Mouse (Mus musculus) CH12.LX (cell line): ENCODE results near the gene Trp53bp2. TPM values are rescaled to one million over a fixed set of nuclear protein-coding genes. Genes with fewer than 3 reads are reported as not detected.

Experiments used
- DNase-seq: peaks from one replicate; pipeline ENCODE4 v3.0.0-alpha.2; 2013; ENCODE audit errors: extremely low read depth
- H3K27ac ChIP-seq: 2 replicates; pipeline ENCODE4 v1.5.1; 2012; ENCODE audit warnings: low read depth, mild to moderate bottlenecking, control low read depth, moderate library complexity; ENCODE audit not compliant: insufficient read depth
- H3K27me3 ChIP-seq: replicated peaks from 2 replicates; pipeline ENCODE3; 2012; ENCODE audit warnings: inconsistent platforms
- H3K36me3 ChIP-seq, 2 experiments: replicated peaks in 1 of 2; 2 replicates each; pipeline versions ENCODE3 to v1.6.1; 2012; ENCODE audit warnings: inconsistent platforms in 1 of 2, low read length in 1 of 2, mild to moderate bottlenecking in 1 of 2, mixed read lengths in 1 of 2, moderate library complexity in 1 of 2; ENCODE audit not compliant: control insufficient read depth in 1 of 2, insufficient read depth in 1 of 2
- H3K4me1 ChIP-seq, 2 experiments: 2 replicates each; pipeline ENCODE4 v1.6.1; 2012; ENCODE audit warnings: inconsistent platforms in 1 of 2, moderate library complexity in 1 of 2; ENCODE audit not compliant: insufficient read depth in 2 of 2, control insufficient read depth in 1 of 2
- H3K4me2 ChIP-seq: 2 replicates; pipeline ENCODE4 v1.6.1; 2012; ENCODE audit warnings: low read depth, mild to moderate bottlenecking, control low read depth; ENCODE audit not compliant: poor library complexity, insufficient read depth, severe bottlenecking
- H3K4me3 ChIP-seq, 3 experiments: fragments of 150-350 bp in 1 of 3; sonication (generic) in 1 of 3; replicated peaks in 1 of 3; 2 replicates each; pipeline versions ENCODE3 to v1.5.1; 2011 to 2012; ENCODE audit warnings: low read depth in 2 of 3, low read length in 2 of 3, mild to moderate bottlenecking in 2 of 3, moderate library complexity in 2 of 3, control low read depth in 1 of 3, improper control_type of control experiment in 1 of 3, inconsistent platforms in 1 of 3, mixed read lengths in 1 of 3; ENCODE audit not compliant: poor library complexity in 1 of 3
- H3K79me2 ChIP-seq: replicated peaks from 2 replicates; pipeline ENCODE4 v1.6.1; 2012; ENCODE audit warnings: mild to moderate bottlenecking, moderate library complexity; ENCODE audit not compliant: control insufficient read depth, poor library complexity, insufficient read depth, severe bottlenecking; ENCODE audit errors: extremely low read depth
- H3K9ac ChIP-seq: 2 replicates; pipeline ENCODE4 v1.6.1; 2012; ENCODE audit warnings: low read depth, mild to moderate bottlenecking, control low read depth, moderate library complexity; ENCODE audit not compliant: insufficient read depth
- H3K9me3 ChIP-seq: replicated peaks from 2 replicates; pipeline ENCODE3; 2012; ENCODE audit warnings: low read length, inconsistent platforms, mixed read lengths
- CHD2 ChIP-seq: IDR thresholded peaks from 2 replicates; pipeline ENCODE4 v1.6.1; 2011; ENCODE audit warnings: low read length, improper control_type of control experiment
- E2F4 ChIP-seq: IDR thresholded peaks from 2 replicates; pipeline ENCODE4 v1.6.1; 2011; ENCODE audit warnings: low read depth, low read length, improper control_type of control experiment; ENCODE audit not compliant: insufficient replicate concordance
- EP300 ChIP-seq: IDR thresholded peaks from 2 replicates; pipeline ENCODE4 v1.6.1; 2011; ENCODE audit warnings: low read length, improper control_type of control experiment
- ETS1 ChIP-seq: conservative IDR thresholded peaks from 2 replicates; pipeline ENCODE4 v1.6.1; 2012; ENCODE audit warnings: low read depth, mild to moderate bottlenecking, inconsistent platforms, low read length, improper control_type of control experiment, moderate library complexity
- IRF4 ChIP-seq: IDR thresholded peaks from 2 replicates; pipeline ENCODE4 v1.6.1; 2014; ENCODE audit warnings: low read depth, mild to moderate bottlenecking, inconsistent platforms, low read length, improper control_type of control experiment
- JUND ChIP-seq: conservative IDR thresholded peaks from 2 replicates; pipeline ENCODE4 v1.6.1; 2011; ENCODE audit warnings: low read depth, low read length, improper control_type of control experiment
- KAT2A ChIP-seq: IDR thresholded peaks from 2 replicates; pipeline ENCODE4 v1.6.1; 2012; ENCODE audit warnings: low read length, improper control_type of control experiment, inconsistent platforms; ENCODE audit not compliant: insufficient replicate concordance
- MAFK ChIP-seq: IDR thresholded peaks from 2 replicates; pipeline ENCODE4 v1.6.1; 2011; ENCODE audit warnings: low read length, improper control_type of control experiment; ENCODE audit not compliant: insufficient replicate concordance
- MAZ ChIP-seq: IDR thresholded peaks from 2 replicates; pipeline ENCODE4 v1.6.1; 2012; ENCODE audit warnings: low read depth, mild to moderate bottlenecking, inconsistent platforms, low read length, improper control_type of control experiment, moderate library complexity
- MXI1 ChIP-seq: IDR thresholded peaks from 2 replicates; pipeline ENCODE4 v1.6.1; 2011; ENCODE audit warnings: mild to moderate bottlenecking, low read depth, low read length, improper control_type of control experiment
- NELFE ChIP-seq: IDR thresholded peaks from 2 replicates; pipeline ENCODE4 v1.6.1; 2011; ENCODE audit warnings: low read depth, low read length, improper control_type of control experiment
- PAX5 ChIP-seq: IDR thresholded peaks from 2 replicates; pipeline ENCODE4 v1.6.1; 2012; ENCODE audit warnings: low read length, inconsistent platforms, mixed read lengths
- POLR2A ChIP-seq: IDR thresholded peaks from 2 replicates; pipeline ENCODE4 v1.6.1; 2011; ENCODE audit warnings: low read depth, mild to moderate bottlenecking, improper control_type of control experiment, low read length
- POLR2AphosphoS2 ChIP-seq: IDR thresholded peaks from 2 replicates; pipeline ENCODE4 v1.6.1; 2011; ENCODE audit warnings: low read depth, low read length, improper control_type of control experiment
- SIN3A ChIP-seq: IDR thresholded peaks from 2 replicates; pipeline ENCODE4 v1.6.1; 2012; ENCODE audit warnings: low read length, improper control_type of control experiment, inconsistent platforms
- SMC3 ChIP-seq: IDR thresholded peaks from 2 replicates; pipeline ENCODE4 v1.6.1; 2011; ENCODE audit warnings: low read depth, low read length, improper control_type of control experiment
- TBP ChIP-seq: conservative IDR thresholded peaks from 2 replicates; pipeline ENCODE4 v1.6.1; 2011; ENCODE audit warnings: low read depth, low read length, improper control_type of control experiment
- UBTF ChIP-seq: IDR thresholded peaks from 2 replicates; pipeline ENCODE4 v1.6.1; 2012; ENCODE audit warnings: low read depth, mild to moderate bottlenecking, inconsistent platforms, low read length, improper control_type of control experiment, moderate library complexity
- USF1 ChIP-seq: IDR thresholded peaks from 2 replicates; pipeline ENCODE4 v1.6.1; 2014; ENCODE audit warnings: low read depth, mild to moderate bottlenecking, inconsistent platforms, low read length, improper control_type of control experiment
- USF2 ChIP-seq: conservative IDR thresholded peaks from 2 replicates; pipeline ENCODE4 v1.6.1; 2011; ENCODE audit warnings: low read depth, low read length, improper control_type of control experiment
- dilution Hi-C: fragments of 300-500 bp; cut with MboI; formaldehyde crosslinking; loops from 2 replicates; pipeline ENCODE4 v1.14.3; 2020; ENCODE audit warnings: low sequenced_read_pairs; ENCODE audit not compliant: extremely low pct_unique_long_range_greater_than_20kb, extremely low pct_ligation_motif_present
- in situ Hi-C: fragments of 300-500 bp; cut with MboI; formaldehyde crosslinking; loops from 3 replicates; pipeline ENCODE4 v1.14.3; 2019; ENCODE audit warnings: low sequenced_read_pairs, low pct_ligation_motif_present, low pct_unique_long_range_greater_than_20kb, mixed read lengths
- polyA plus RNA-seq: library from polyadenylated mRNA; unstranded; fragments of >175 nt; gene quantifications from 2 replicates; pipeline ENCODE4 v1.2.1, GENCODE M21; 2012; ENCODE audit warnings: low read depth; ENCODE audit not compliant: insufficient read length
- total RNA-seq, 2 experiments: library from RNA; depleted of rRNA; stranded (reverse); fragments of 300-350 nt in 1 of 2; fragments of >200 nt in 1 of 2; gene quantifications; 2 replicates each; pipeline ENCODE4 v1.2.3; 2012 to 2014

Gene Trp53bp2
- total and polyA plus RNA-seq, 3 experiments: 1.4 to 4.7 (median 2.9) TPM

DNA sequence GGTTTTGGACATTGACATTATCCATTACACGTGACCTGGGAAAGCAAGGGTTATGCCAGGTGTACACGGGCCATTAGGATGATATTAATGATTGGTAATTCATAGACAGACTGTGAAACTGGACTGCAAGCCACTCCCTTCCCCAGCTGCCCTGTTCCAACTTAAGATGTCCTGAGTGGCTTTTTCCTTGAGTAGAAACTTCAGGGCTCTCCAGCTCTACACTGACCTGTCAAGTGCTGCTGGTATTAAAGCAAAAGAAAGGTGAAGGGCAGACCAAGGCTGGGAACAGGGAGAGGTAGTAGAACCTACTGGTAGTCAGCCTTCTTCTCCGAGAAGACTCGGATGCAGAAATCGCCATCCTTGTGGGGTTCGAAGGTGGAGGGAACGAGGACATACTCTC lies 72.2 kb downstream of the Trp53bp2 start:
- dilution Hi-C loops: no loop called here
- H3K9ac ChIP-seq: no peak overlapping the region
- H3K27me3 ChIP-seq: no peaks in the 10 kb centered on the region
- H3K4me3 ChIP-seq: no peak overlapping the region
- peaks cover 48 to 78% of the 10 kb centered on the region in 2 experiments for H3K36me3 ChIP-seq
- DNase-seq: no peak
- TF ChIP-seq TBP (no peak), UBTF (no peak), IRF4 (no peak), SMC3 (no peak), EP300 (no peak), NELFE (no peak), ETS1 (no peak), MAZ (no peak), CHD2 (no peak), E2F4 (no peak), USF2 (no peak), SIN3A (no peak), POLR2AphosphoS2 (no peak)
- H3K4me1 ChIP-seq: no peaks in the 10 kb centered on the region
- no peak overlapping the region for H3K4me2 ChIP-seq
- H3K9me3 ChIP-seq: no peaks in the 10 kb centered on the region
- H3K27ac ChIP-seq: no peak overlapping the region
- in situ Hi-C loops: no loop called here
- no peaks in the 10 kb centered on the region for H3K79me2 ChIP-seq

GRCm38 (mm10) chr1:182481646-182482295 lies 72.8 kb downstream of the Trp53bp2 start:
- in situ Hi-C loops: no loop called here
- dilution Hi-C loops: no loop called here
- H3K79me2 ChIP-seq: no peaks in the 10 kb centered on the region
- no peak overlapping the region for H3K4me3 ChIP-seq
- TF ChIP-seq MAFK (no peak), KAT2A (no peak), MXI1 (no peak), USF1 (no peak), PAX5 (no peak), IRF4 (no peak), TBP (no peak), JUND (no peak), POLR2A (no peak), MAZ (no peak), NELFE (no peak), POLR2AphosphoS2 (no peak)
- H3K36me3 ChIP-seq: peaks cover 50 to 81% of the 10 kb centered on the region in 2 experiments
- no peak overlapping the region for H3K9ac ChIP-seq
- no peaks in the 10 kb centered on the region for H3K27me3 ChIP-seq
- H3K4me1 ChIP-seq: no peaks in the 10 kb centered on the region
- no peak for DNase-seq
- no peak overlapping the region for H3K27ac ChIP-seq
- no peaks in the 10 kb centered on the region for H3K9me3 ChIP-seq
- no peak overlapping the region for H3K4me2 ChIP-seq
